Mouse (Mus musculus) C2C12 (cell line): ENCODE measurements at regions not wholly inside any gene's neighbourhood (a gene's known extent, or its start where the extent isn't known, plus 50 kb on each side); places are given as distances from the start of the nearest gene placed in this dataset.

Source experiments
- H3K27me3 ChIP-seq: one replicate; pipeline ENCODE4 v1.6.1; 2011; ENCODE audit not compliant: control insufficient read depth, insufficient read depth, insufficient read length
- H3K36me3 ChIP-seq: one replicate; pipeline ENCODE4 v1.6.1; 2011; ENCODE audit not compliant: control insufficient read depth, insufficient read depth
- H3K4me3 ChIP-seq: one replicate; pipeline ENCODE4 v1.5.1; 2011; ENCODE audit warnings: mild to moderate bottlenecking, control low read depth; ENCODE audit not compliant: poor library complexity, insufficient read depth, severe bottlenecking
- H3K79me2 ChIP-seq: one replicate; pipeline ENCODE4 v1.6.1; 2011; ENCODE audit not compliant: control insufficient read depth, insufficient read depth
- H3K79me3 ChIP-seq: one replicate; pipeline ENCODE4 v1.6.1; 2011; ENCODE audit warnings: low read depth, control low read depth
- H3ac ChIP-seq: one replicate; pipeline ENCODE3; 2011; ENCODE audit warnings: low read depth; ENCODE audit not compliant: control insufficient read depth, insufficient read length
- CEBPB ChIP-seq: IDR thresholded peaks from one replicate; pipeline ENCODE4 v1.6.1; 2011; ENCODE audit warnings: low read depth, mild to moderate bottlenecking, control low read depth, moderate library complexity
- CTCF ChIP-seq: IDR thresholded peaks from one replicate; pipeline ENCODE4 v1.5.1; 2011; ENCODE audit not compliant: control insufficient read depth, insufficient read depth, insufficient read length
- FOSL1 ChIP-seq: IDR thresholded peaks from one replicate; pipeline ENCODE4 v1.8.0; 2011; ENCODE audit warnings: mild to moderate bottlenecking, low read length; ENCODE audit not compliant: poor library complexity, insufficient read depth, severe bottlenecking
- MAX ChIP-seq: IDR thresholded peaks from one replicate; pipeline ENCODE4 v1.6.1; 2011; ENCODE audit warnings: mild to moderate bottlenecking, control low read depth
- MYOD1 ChIP-seq: IDR thresholded peaks from one replicate; pipeline ENCODE4 v1.6.1; 2011; ENCODE audit warnings: low read depth; ENCODE audit not compliant: control insufficient read depth, insufficient read length
- MYOG ChIP-seq: IDR thresholded peaks from one replicate; pipeline ENCODE4 v1.6.1; 2011; ENCODE audit not compliant: control insufficient read depth, insufficient read length; ENCODE audit errors: extremely low read depth
- USF1 ChIP-seq: IDR thresholded peaks from one replicate; pipeline ENCODE4 v1.6.1; 2011; ENCODE audit warnings: low read depth, mild to moderate bottlenecking, control low read depth, moderate library complexity

DNA sequence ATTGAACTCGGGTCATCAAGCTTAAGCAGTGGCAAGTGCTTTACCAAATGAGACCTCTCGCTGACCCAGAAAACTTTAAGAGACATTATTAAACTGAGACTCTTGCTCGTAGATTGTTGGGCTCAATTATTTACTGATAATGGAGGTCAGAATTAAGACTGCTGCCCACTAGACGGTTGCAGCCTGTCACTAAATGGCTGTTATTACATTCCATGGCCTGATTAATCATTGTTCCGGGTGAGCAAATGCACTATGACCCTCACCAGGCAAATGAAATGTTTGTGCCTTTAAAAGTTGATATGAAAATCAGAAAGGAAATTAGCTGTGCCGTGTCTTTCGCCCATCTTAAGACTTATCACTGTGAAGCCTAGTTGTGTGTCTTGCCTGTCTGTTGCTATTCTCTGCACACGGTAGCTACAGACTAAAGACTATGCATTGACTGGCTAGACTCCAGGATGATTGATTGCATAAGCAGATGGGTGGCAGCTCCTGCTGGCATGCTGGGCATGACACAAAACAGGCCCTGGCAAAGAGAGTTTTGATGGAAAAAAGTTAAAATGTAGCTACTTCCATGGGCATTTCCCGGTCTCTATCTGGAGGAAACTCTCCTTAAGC, 67.6 kb upstream of the Apob start:
- H3K79me2 ChIP-seq: no peaks in the 10 kb centered on the region
- no peaks in the 10 kb centered on the region for H3K27me3 ChIP-seq
- H3K36me3 ChIP-seq: no peaks in the 10 kb centered on the region
- H3K4me3 ChIP-seq: no peak overlapping the region
- TF ChIP-seq FOSL1 (no peak), USF1 (no peak), MAX (no peak), MYOD1 (no peak), MYOG (no peak), CTCF (no peak), CEBPB (no peak)
- H3ac ChIP-seq: no peak overlapping the region
- no peaks in the 10 kb centered on the region for H3K79me3 ChIP-seq

DNA sequence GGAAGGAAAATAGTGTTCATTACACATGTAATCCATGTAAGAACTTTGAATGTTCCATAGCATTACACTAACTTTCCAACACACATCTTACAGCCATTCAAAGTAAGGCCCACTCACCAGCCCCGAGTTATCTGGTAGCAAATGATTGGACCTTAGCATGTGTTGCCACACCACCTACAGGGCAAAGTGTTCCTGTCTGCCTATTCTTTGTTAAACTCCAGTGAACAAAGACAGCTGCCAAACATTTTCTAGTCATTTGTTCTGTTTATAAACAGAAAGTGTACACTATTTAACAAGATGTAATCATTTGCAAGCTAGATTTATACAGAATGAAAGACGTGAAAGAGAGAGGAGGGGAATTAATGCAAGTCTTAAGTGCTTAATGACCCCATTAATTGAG, 66.9 kb upstream of the Apob start:
- Histone ChIP-seq H3K27me3 (no peaks in the 10 kb centered on the region), H3K79me3 (no peaks in the 10 kb centered on the region), H3K4me3 (no peak overlapping the region), H3ac (no peak overlapping the region), H3K36me3 (no peaks in the 10 kb centered on the region), H3K79me2 (no peaks in the 10 kb centered on the region)
- TF ChIP-seq USF1 (no peak), MYOD1 (no peak), MYOG (no peak), FOSL1 (no peak), CEBPB (no peak), MAX (no peak), CTCF (no peak)

DNA sequence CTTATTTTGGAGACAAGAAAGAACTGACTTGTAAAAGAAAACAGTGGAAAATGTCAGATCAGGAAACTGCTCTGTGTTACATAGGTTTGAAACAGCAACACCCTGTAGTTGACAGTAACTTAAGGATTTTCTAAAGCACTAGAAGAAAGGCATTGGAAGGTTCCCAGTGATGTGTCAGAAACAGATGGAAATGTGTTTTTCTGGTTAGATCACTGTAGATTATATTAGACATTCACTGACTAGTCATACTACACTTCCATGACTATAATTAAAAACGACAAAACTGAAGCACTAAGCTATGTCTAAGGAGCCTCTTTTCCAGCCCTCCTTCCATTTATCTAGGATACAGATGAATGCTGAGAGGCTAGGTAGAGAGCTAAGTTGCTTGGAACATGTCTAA, 59.1 kb upstream of the Apob start:
- no peak overlapping the region for H3ac ChIP-seq
- no peaks in the 10 kb centered on the region for H3K36me3 ChIP-seq
- H3K79me2 ChIP-seq: no peaks in the 10 kb centered on the region
- H3K79me3 ChIP-seq: no peaks in the 10 kb centered on the region
- H3K4me3 ChIP-seq: no peak overlapping the region
- no peak for TF ChIP-seq MYOG
- no peak for TF ChIP-seq CTCF
- no peak for TF ChIP-seq USF1
- no peak for TF ChIP-seq FOSL1
- no peak for TF ChIP-seq MAX
- TF ChIP-seq CEBPB: no peak
- no peak for TF ChIP-seq MYOD1
- no peaks in the 10 kb centered on the region for H3K27me3 ChIP-seq

DNA sequence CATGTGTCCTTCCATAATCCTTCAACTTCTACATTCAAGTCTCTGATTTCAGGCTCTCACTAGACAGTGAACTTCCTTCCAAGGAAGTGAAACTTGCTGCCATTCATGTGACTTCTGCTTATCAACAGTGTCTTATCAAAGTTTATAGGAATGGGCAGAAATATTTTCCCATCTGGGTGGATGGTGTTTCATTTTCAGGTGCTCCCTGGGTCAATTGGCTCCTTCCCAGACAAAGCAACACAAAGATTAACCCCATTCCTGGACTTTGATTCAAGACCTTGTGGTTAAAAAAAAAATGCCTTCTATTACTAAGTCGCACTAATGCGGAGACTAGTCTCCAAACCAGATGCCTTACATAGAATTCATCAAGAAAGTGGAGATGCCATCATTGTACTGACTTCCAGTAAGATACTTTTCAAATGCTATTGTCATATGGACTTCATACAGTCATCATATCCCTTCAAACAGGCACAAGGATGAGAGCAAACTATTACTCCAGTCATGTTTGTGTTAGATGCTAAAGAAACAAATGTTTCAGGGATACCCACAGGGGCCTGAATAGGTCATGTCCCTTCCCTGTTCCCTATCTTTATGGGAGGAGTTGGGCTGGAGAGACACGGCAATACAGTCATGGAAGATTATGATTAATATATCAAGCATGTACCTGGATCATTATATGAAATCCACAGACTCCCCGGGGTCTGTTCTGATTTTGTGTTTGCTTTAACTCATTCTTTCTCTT, 58.3 kb upstream of the Apob start:
- Histone ChIP-seq H3K4me3 (no peak overlapping the region), H3K79me2 (no peaks in the 10 kb centered on the region), H3K27me3 (no peaks in the 10 kb centered on the region), H3K79me3 (no peaks in the 10 kb centered on the region), H3K36me3 (no peaks in the 10 kb centered on the region), H3ac (peak overlapping the region; percentile 23)
- no peak for TF ChIP-seq CEBPB
- TF ChIP-seq MAX: peak; percentile 49
- no peak for TF ChIP-seq FOSL1
- TF ChIP-seq USF1: peak; percentile 27
- TF ChIP-seq MYOG: no peak

DNA sequence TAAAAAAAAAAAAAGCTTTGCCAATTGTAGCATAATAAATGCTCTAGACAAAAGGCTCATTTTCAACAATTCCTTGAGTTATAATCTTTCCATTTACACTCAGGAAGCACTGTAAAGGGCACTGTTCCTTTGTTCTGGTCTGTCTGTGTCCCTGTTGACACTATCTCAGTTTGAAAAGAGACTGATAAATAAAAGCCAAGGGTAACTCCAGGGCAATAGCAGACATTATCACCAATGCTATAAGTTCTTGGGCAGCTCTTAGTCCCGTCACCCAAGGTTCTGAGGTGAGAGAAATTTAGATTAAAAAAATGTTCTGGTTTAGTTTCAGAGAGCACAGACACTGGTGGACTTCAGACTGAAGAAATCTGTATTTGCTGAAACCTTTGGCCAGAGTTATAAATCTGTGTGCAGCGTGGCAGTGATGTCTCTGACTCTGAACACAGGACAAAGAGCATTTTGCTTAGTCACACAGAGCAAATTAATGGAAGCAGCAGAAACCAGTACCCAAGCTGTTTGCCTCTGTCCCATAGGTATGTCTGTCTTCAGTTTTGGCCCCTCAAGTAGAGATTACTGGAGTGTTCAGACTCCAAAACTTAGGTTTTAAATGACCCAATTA, 57.6 kb upstream of the Apob start:
- Histone ChIP-seq H3ac (peak overlapping the region; percentile 15), H3K79me3 (no peaks in the 10 kb centered on the region), H3K27me3 (no peaks in the 10 kb centered on the region), H3K4me3 (no peak overlapping the region), H3K79me2 (no peaks in the 10 kb centered on the region), H3K36me3 (no peaks in the 10 kb centered on the region)
- no peak for TF ChIP-seq MYOG
- TF ChIP-seq USF1: no peak
- TF ChIP-seq CTCF: no peak
- no peak for TF ChIP-seq MYOD1

DNA sequence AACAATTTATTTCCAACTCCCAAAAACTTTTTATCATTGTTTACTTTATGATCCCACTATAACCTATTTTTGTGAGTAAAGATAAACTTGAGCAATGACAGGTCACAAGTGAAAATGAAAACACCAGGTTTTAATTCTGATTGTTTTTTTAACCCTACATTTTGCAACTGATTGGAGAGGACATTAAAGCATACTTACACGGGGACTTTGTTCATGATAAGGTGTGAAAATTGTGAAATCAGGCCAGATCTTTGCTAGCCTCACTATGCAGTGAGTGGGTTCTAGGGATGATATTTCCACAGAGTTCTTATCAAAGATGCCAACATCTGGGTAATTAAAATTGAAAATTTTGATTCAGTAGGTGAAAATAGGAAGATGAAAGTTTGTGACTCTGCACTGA, 56.6 kb upstream of the Apob start:
- no peaks in the 10 kb centered on the region for H3K36me3 ChIP-seq

More for the DNA sequence above, 56.6 kb upstream of the Apob start:
- H3K79me3 ChIP-seq: no peaks in the 10 kb centered on the region
- TF ChIP-seq CEBPB: peak; percentile 52
- TF ChIP-seq CTCF: no peak
- no peak overlapping the region for H3ac ChIP-seq
- no peaks in the 10 kb centered on the region for H3K27me3 ChIP-seq
- H3K79me2 ChIP-seq: no peaks in the 10 kb centered on the region
- no peak overlapping the region for H3K4me3 ChIP-seq
